In genomic region chr13:52029868-52030422, GRCm38 (mm10) we compare ENCODE assay signal across 20 mouse cellular contexts.
DNase-seq lines count a peak whose midpoint lies in the region; ATAC-seq and TF ChIP-seq lines count a peak whose summit lies in the region.
"Had no signal": no experiment of that assay in that cellular context is flagged by ENCODE, and none has a peak within 500 bp of the region (broad histone marks: within the 10 kb centered on the region; RNA-seq: fewer than 3 reads in every experiment).

No protein-coding gene starts in this region.

- no peaks in the 10 kb centered on the region for H3K36me3 ChIP-seq in hindbrain, embryonic 16.5 days (ENCODE audit: control insufficient read depth, insufficient read depth, low read length)
- H3K36me3 ChIP-seq in hindbrain, embryonic 14.5 days (replicated peaks; ENCODE audit: control insufficient read depth, insufficient read depth): no peaks in the 10 kb centered on the region
- no peaks in the 10 kb centered on the region for H3K36me3 ChIP-seq in kidney, embryonic 16.5 days (ENCODE audit: insufficient read depth, low read length)
- no peaks in the 10 kb centered on the region for H3K36me3 ChIP-seq in midbrain, postnatal 0 days (ENCODE audit: insufficient read depth, low read length)
- no peaks in the 10 kb centered on the region for H3K36me3 ChIP-seq in midbrain, embryonic 11.5 days (ENCODE audit: control insufficient read depth, insufficient read depth, low read length)
- H3K36me3 ChIP-seq: embryonic facial prominence, embryonic 15.5 days; forebrain, embryonic 10.5 days; forebrain, embryonic 15.5 days; heart, embryonic 10.5 days had no signal

- WGBS in hindbrain, embryonic 16.5 days: 49% methylated on average over 3 of the region's 3 CpGs
- 56% methylated on average over 3 of the region's 3 CpGs for WGBS in hindbrain, embryonic 14.5 days
- 34% methylated on average over 3 of the region's 3 CpGs for WGBS in kidney, embryonic 16.5 days
- 69% methylated on average over 3 of the region's 3 CpGs for WGBS in midbrain, postnatal 0 days
- WGBS in midbrain, embryonic 11.5 days: 73% methylated on average over 3 of the region's 3 CpGs

- H3K27ac ChIP-seq in hindbrain, embryonic 16.5 days (ENCODE audit: low read depth, low read length): no peak overlapping the region
- H3K27ac ChIP-seq in hindbrain, embryonic 14.5 days: no peak overlapping the region
- H3K27ac ChIP-seq in kidney, embryonic 16.5 days (ENCODE audit: low read length): no peak overlapping the region
- H3K27ac ChIP-seq in midbrain, postnatal 0 days (ENCODE audit: low read depth, low read length): no peak overlapping the region
- H3K27ac ChIP-seq in midbrain, embryonic 11.5 days (ENCODE audit: low read depth, low read length): no peak overlapping the region
- H3K27ac ChIP-seq: embryonic facial prominence, embryonic 15.5 days; forebrain, embryonic 10.5 days; forebrain, embryonic 15.5 days; heart, embryonic 10.5 days had no signal

- H3K4me1 ChIP-seq in hindbrain, embryonic 16.5 days (ENCODE audit: control insufficient read depth, insufficient read depth, low read depth, low read length): peaks cover 7% of the 10 kb centered on the region
- peaks cover 6% of the 10 kb centered on the region for H3K4me1 ChIP-seq in hindbrain, embryonic 14.5 days (replicated peaks; ENCODE audit: control insufficient read depth, insufficient read depth, low read length)
- H3K4me1 ChIP-seq in kidney, embryonic 16.5 days (ENCODE audit: insufficient read depth, low read length): peaks cover 41% of the 10 kb centered on the region
- H3K4me1 ChIP-seq in midbrain, postnatal 0 days (ENCODE audit: insufficient read depth, low read length): no peaks in the 10 kb centered on the region
- H3K4me1 ChIP-seq in midbrain, embryonic 11.5 days (ENCODE audit: control insufficient read depth, insufficient read depth, low read length): peaks cover 1% of the 10 kb centered on the region; the same call in 1 of the 2 replicates

- no peak overlapping the region for H3K4me3 ChIP-seq in hindbrain, embryonic 16.5 days (ENCODE audit: low read length)
- H3K4me3 ChIP-seq in hindbrain, embryonic 14.5 days (replicated peaks; ENCODE audit: low read length): no peak overlapping the region
- no peak overlapping the region for H3K4me3 ChIP-seq in kidney, embryonic 16.5 days (ENCODE audit: low read length)
- H3K4me3 ChIP-seq in midbrain, postnatal 0 days (ENCODE audit: low read depth, low read length): no peak overlapping the region
- no peak overlapping the region for H3K4me3 ChIP-seq in midbrain, embryonic 11.5 days (ENCODE audit: low read depth, low read length)
- H3K4me3 ChIP-seq: embryonic facial prominence, embryonic 15.5 days; erythroblast, embryonic 14.5 days; forebrain, embryonic 10.5 days; forebrain, embryonic 15.5 days; heart, embryonic 10.5 days had no signal

- no peak for DNase-seq in hindbrain, embryonic 14.5 days (ENCODE audit: low spot score)
- no peak for DNase-seq in kidney, postnatal 25 days
- peak; percentile 63 for DNase-seq in midbrain, postnatal 0 days (ENCODE audit: low spot score)
- no peak for DNase-seq in midbrain, embryonic 11.5 days (ENCODE audit: low spot score, missing footprints)
- DNase-seq: adrenal gland, adult 2 months; cerebellum, adult 11 months; cerebellum, adult 8-10 months; cerebellum, postnatal 14 days; embryo, embryonic 11 days; gastrocnemius, postnatal 10 days; heart, adult 18-20 months; heart, postnatal 10 days; heart, postnatal 4 days had no signal

- no peaks in the 10 kb centered on the region; the same call in 1 of the 2 replicates for H3K27me3 ChIP-seq in hindbrain, embryonic 16.5 days (replicated peaks; ENCODE audit: control insufficient read depth, insufficient read depth, low read length)
- H3K27me3 ChIP-seq in hindbrain, embryonic 14.5 days (ENCODE audit: control insufficient read depth, insufficient read depth, low read length): no peaks in the 10 kb centered on the region
- no peaks in the 10 kb centered on the region for H3K27me3 ChIP-seq in kidney, embryonic 16.5 days (ENCODE audit: insufficient read depth, low read length)
- H3K27me3 ChIP-seq in midbrain, postnatal 0 days (ENCODE audit: insufficient read depth, low read length): no peaks in the 10 kb centered on the region
- no peaks in the 10 kb centered on the region for H3K27me3 ChIP-seq in midbrain, embryonic 11.5 days (ENCODE audit: control insufficient read depth, insufficient read depth, low read length)
- H3K27me3 ChIP-seq: embryonic facial prominence, embryonic 15.5 days; forebrain, embryonic 15.5 days had no signal

- ATAC-seq in hindbrain, embryonic 16.5 days: peak; percentile 55
- ATAC-seq in hindbrain, embryonic 14.5 days (ENCODE audit: low FRiP score): no peak
- ATAC-seq in kidney, embryonic 16.5 days (ENCODE audit: low FRiP score, low TSS enrichment): peak; percentile 71
- ATAC-seq in midbrain, postnatal 0 days (ENCODE audit: low FRiP score): no peak
- ATAC-seq in midbrain, embryonic 11.5 days (ENCODE audit: low FRiP score): no peak
- ATAC-seq: forebrain, embryonic 15.5 days had no signal

- H3K9ac ChIP-seq in hindbrain, embryonic 16.5 days (ENCODE audit: low read depth, low read length): no peak overlapping the region
- no peak overlapping the region for H3K9ac ChIP-seq in hindbrain, embryonic 14.5 days
- no peak overlapping the region for H3K9ac ChIP-seq in kidney, embryonic 16.5 days (replicated peaks; ENCODE audit: low read length)
- no peak overlapping the region for H3K9ac ChIP-seq in midbrain, postnatal 0 days (replicated peaks; ENCODE audit: low read length, poor library complexity, severe bottlenecking)
- H3K9ac ChIP-seq in midbrain, embryonic 11.5 days (ENCODE audit: low read length): no peak overlapping the region
- H3K9ac ChIP-seq: embryonic facial prominence, embryonic 15.5 days; forebrain, embryonic 15.5 days had no signal

- H3K4me2 ChIP-seq in hindbrain, embryonic 16.5 days (ENCODE audit: low read length): no peak overlapping the region
- no peak overlapping the region for H3K4me2 ChIP-seq in hindbrain, embryonic 14.5 days (replicated peaks)
- H3K4me2 ChIP-seq in kidney, embryonic 16.5 days (replicated peaks; ENCODE audit: low read depth, low read length): no peak overlapping the region
- no peak overlapping the region for H3K4me2 ChIP-seq in midbrain, postnatal 0 days (ENCODE audit: low read depth, low read length, poor library complexity, severe bottlenecking)
- H3K4me2 ChIP-seq in midbrain, embryonic 11.5 days: no peak overlapping the region
- H3K4me2 ChIP-seq: embryonic facial prominence, embryonic 15.5 days; forebrain, embryonic 15.5 days had no signal

- no peak for TF ChIP-seq CTCF in midbrain, postnatal 0 days (IDR thresholded peaks at IDR 0.05)

- H3K9me3 ChIP-seq in hindbrain, embryonic 16.5 days (ENCODE audit: control insufficient read depth, low read length): no peaks in the 10 kb centered on the region
- H3K9me3 ChIP-seq in hindbrain, embryonic 14.5 days (ENCODE audit: control insufficient read depth, low read length): no peaks in the 10 kb centered on the region
- H3K9me3 ChIP-seq in kidney, embryonic 16.5 days (ENCODE audit: low read length): 0 out of 2 replicates have a peak, but pooled peaks cover 2% of the 10 kb centered on the region
- H3K9me3 ChIP-seq in midbrain, postnatal 0 days (ENCODE audit: low read length): no peaks in the 10 kb centered on the region
- no peaks in the 10 kb centered on the region for H3K9me3 ChIP-seq in midbrain, embryonic 11.5 days (ENCODE audit: control insufficient read depth, low read length)
- H3K9me3 ChIP-seq: embryonic facial prominence, embryonic 15.5 days; forebrain, embryonic 10.5 days; forebrain, embryonic 15.5 days; heart, embryonic 10.5 days had no signal

Comparison
In these comparisons a context has a peak if more than half of its experiments do, and no peak if none do; other contexts are left out.
1. ATAC-seq: peak in hindbrain, embryonic 16.5 days (single experiment) and kidney, embryonic 16.5 days (single experiment); none in hindbrain, embryonic 14.5 days (single experiment), midbrain, postnatal 0 days (single experiment) and midbrain, embryonic 11.5 days (single experiment).